21 mouse cellular contexts compared by ENCODE assay signal in genomic region chr7:135304496-135304895, GRCm38 (mm10). TPM values are rescaled to one million over a fixed set of nuclear protein-coding genes. Genes with fewer than 3 reads are reported as not detected.
"Had no signal": no experiment of that assay in that cellular context is flagged by ENCODE, and none has a peak within 500 bp of the region (broad histone marks: within the 10 kb centered on the region; RNA-seq: fewer than 3 reads in every experiment).

No protein-coding gene starts in this region.

- DNase-seq: kidney, adult 11 months; kidney, adult 9 months; kidney, postnatal 36 days; liver; liver, embryonic 13.5 days; liver, postnatal 0 days; lung, postnatal 14 days; retina, postnatal 1 day had no signal

- H3K4me3 ChIP-seq: layer of hippocampus, adult 2 months; limb, embryonic 12.5 days; liver, embryonic 13.5 days; lung, embryonic 15.5 days; megakaryocyte, embryonic 14.5 days; midbrain, embryonic 15.5 days; neural tube, embryonic 13.5 days had no signal

- H3K36me3 ChIP-seq: limb, embryonic 12.5 days; liver, embryonic 13.5 days; lung, embryonic 15.5 days; midbrain, embryonic 15.5 days; neural tube, embryonic 13.5 days had no signal

- H3K27me3 ChIP-seq: limb, embryonic 12.5 days; liver, embryonic 13.5 days; lung, embryonic 15.5 days; midbrain, embryonic 15.5 days; neural tube, embryonic 13.5 days had no signal

- H3K4me2 ChIP-seq: limb, embryonic 12.5 days; liver, embryonic 13.5 days; lung, embryonic 15.5 days; midbrain, embryonic 11.5 days; midbrain, embryonic 15.5 days; neural tube, embryonic 13.5 days had no signal

RNA-seq across cellular contexts. Expression of gene Nps, which starts 46.0 kb away (rescaled TPM):
- total RNA-seq: layer of hippocampus, adult 2 months; layer of hippocampus, postnatal 25 days; monocyte, adult 5-6 weeks had no signal
- polyA plus RNA-seq: intestine, embryonic 14.5 days; liver, embryonic 13.5 days; macrophage; midbrain, embryonic 11.5 days; neural tube, embryonic 13.5 days; small intestine, adult 2 months; stomach, embryonic 16.5 days had no signal
